Mouse (Mus musculus) stomach, embryonic 14.5 days (tissue): ENCODE measurements at regions not wholly inside any gene's neighbourhood (a gene's known extent, or its start where the extent isn't known, plus 50 kb on each side); places are given as distances from the start of the nearest gene placed in this dataset.
A peak's percentile ranks its signal among the peaks of the same experiment; 100 is the strongest.

Experiments used
- ATAC-seq: fragments of 200-750 bp; cut with Nextera tagmentation; 2 replicates; pipeline ENCODE4 v1.8.0; 2017; ENCODE audit warnings: low read depth, moderate TSS enrichment; ENCODE audit not compliant: insufficient number of reproducible peaks, insufficient read depth, low FRiP score
- H3K27ac ChIP-seq: fragments of 300-500 bp; sonication (generic); 2 replicates; pipeline ENCODE4 v1.5.1; 2014; ENCODE audit warnings: mild to moderate bottlenecking, low read length, moderate library complexity, mixed read lengths
- H3K27me3 ChIP-seq: fragments of 300-500 bp; sonication (generic); 2 replicates; pipeline ENCODE4 v1.6.1; 2014; ENCODE audit warnings: low read length, control low read depth, mixed read lengths; ENCODE audit not compliant: control insufficient read depth, insufficient read depth
- H3K36me3 ChIP-seq: fragments of 300-500 bp; sonication (generic); 2 replicates; pipeline ENCODE4 v1.6.1; 2014; ENCODE audit warnings: mild to moderate bottlenecking, control low read depth, low read length, moderate library complexity, mixed read lengths; ENCODE audit not compliant: control insufficient read depth, insufficient read depth
- H3K4me1 ChIP-seq: fragments of 300-500 bp; sonication (generic); 2 replicates; pipeline ENCODE4 v1.6.1; 2014; ENCODE audit warnings: low read length, control low read depth, mixed read lengths; ENCODE audit not compliant: control insufficient read depth, insufficient read depth
- H3K4me2 ChIP-seq: fragments of 300-500 bp; sonication (generic); replicated peaks from 2 replicates; pipeline ENCODE4 v1.6.1; 2014; ENCODE audit warnings: low read depth, low read length, control low read depth
- H3K4me3 ChIP-seq: fragments of 300-500 bp; sonication (generic); 2 replicates; pipeline ENCODE4 v1.5.1; 2014; ENCODE audit warnings: low read depth, low read length, control low read depth
- H3K9ac ChIP-seq: fragments of 300-500 bp; sonication (generic); replicated peaks from 2 replicates; pipeline ENCODE4 v1.6.1; 2014; ENCODE audit warnings: low read depth, mild to moderate bottlenecking, control low read depth, low read length, moderate library complexity, mixed read lengths
- H3K9me3 ChIP-seq: fragments of 300-500 bp; sonication (generic); 2 replicates; pipeline ENCODE4 v1.6.1; 2016; ENCODE audit warnings: low read depth, low read length, control low read depth; ENCODE audit not compliant: control insufficient read depth
- WGBS: fragments of 180-500 bp; shearing (Covaris S2); extraction: QIAGEN DNeasy Blood & Tissue Kit; methylation state at CpG from one replicate; pipeline ENCODE4 v1.1.7; 2014; 5-methylcytosine and 5-hydroxymethylcytosine counted together
- microRNA-seq: library from miRNA; unstranded; fragments of <30 nt; microRNA quantifications from one replicate; pipeline ENCODE4, GENCODE M21; 2016

DNA sequence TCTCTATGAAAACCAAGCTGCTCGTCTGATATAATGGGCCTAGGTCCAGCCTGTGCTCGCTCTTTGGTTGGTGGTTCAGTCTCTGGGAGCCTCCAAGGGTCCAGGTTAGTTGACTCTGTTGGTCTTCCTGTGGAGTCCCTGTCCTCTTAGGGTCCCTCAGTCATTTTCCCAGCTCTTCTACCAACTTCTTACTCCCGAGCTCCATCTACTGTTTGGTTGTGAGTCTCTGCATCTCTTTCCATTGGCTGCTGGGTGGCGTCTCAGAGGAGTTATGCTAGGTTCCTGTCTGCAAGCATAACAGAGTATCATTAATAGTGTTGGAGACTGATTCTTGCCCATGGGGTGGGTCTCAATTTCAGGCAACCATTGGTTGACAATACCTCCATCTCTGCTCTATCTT is 60.0 kb upstream of the Topaz1 start:
- no peak for ATAC-seq
- no peak overlapping the region for H3K9ac ChIP-seq
- no peaks in the 10 kb centered on the region for H3K36me3 ChIP-seq
- no peak overlapping the region for H3K4me2 ChIP-seq
- no peaks in the 10 kb centered on the region for H3K9me3 ChIP-seq
- no peak overlapping the region for H3K27ac ChIP-seq
- WGBS: 20% methylated on average over 4 of the region's 4 CpGs
- H3K4me1 ChIP-seq: no peaks in the 10 kb centered on the region
- H3K4me3 ChIP-seq: no peak overlapping the region
- no peaks in the 10 kb centered on the region for H3K27me3 ChIP-seq

DNA sequence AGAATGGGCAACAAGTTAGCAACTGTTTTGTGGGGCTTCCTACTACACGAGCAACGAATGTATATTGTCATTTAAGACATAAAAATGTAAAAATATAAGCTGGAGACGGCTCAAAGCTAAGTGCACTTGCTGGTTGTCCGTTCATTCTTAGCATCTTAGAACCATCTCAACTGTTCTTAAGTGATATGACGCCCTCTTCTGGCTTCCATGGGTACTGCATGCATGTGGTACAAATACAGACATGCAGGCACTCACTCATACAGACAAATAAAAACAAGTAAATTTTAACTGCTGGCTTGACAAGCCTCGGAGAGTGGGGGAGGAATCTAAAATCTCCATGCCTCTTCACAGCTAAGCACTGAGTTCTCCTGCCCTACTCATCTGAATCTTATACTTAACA is 55.3 kb upstream of the Topaz1 start:
- no peaks in the 10 kb centered on the region for H3K36me3 ChIP-seq
- H3K4me1 ChIP-seq: no peaks in the 10 kb centered on the region
- no peaks in the 10 kb centered on the region for H3K9me3 ChIP-seq
- no peaks in the 10 kb centered on the region for H3K27me3 ChIP-seq
- H3K9ac ChIP-seq: no peak overlapping the region
- H3K4me3 ChIP-seq: no peak overlapping the region
- no peak for ATAC-seq
- H3K27ac ChIP-seq: no peak overlapping the region
- 71% methylated on average over 6 of the region's 6 CpGs for WGBS
- H3K4me2 ChIP-seq: no peak overlapping the region

DNA sequence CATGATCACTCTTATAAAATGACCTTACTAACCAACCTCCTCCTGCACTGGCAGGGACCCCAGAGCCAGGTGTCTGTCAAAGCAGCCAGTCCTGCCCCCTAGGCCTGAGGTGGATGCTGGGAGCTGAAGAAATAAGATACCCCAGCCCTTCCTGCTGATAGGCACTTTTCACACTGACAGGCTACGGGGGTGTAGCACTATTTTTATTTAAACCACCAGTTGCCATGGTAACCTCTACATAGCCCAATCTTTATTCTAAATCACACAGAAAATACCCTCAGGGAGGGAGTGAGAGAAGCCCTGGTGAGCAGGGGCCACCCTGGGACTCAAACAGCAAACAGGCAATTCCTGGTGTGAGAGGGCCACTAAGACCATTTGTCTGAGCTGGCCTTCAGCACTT is 51.4 kb upstream of the Topaz1 start:
- no peaks in the 10 kb centered on the region for H3K9me3 ChIP-seq
- H3K4me3 ChIP-seq: no peak overlapping the region
- no peaks in the 10 kb centered on the region for H3K4me1 ChIP-seq
- H3K36me3 ChIP-seq: no peaks in the 10 kb centered on the region
- no peak overlapping the region for H3K4me2 ChIP-seq
- H3K9ac ChIP-seq: no peak overlapping the region
- WGBS: 19% methylated on average over 1 of the region's 1 CpGs
- H3K27me3 ChIP-seq: no peaks in the 10 kb centered on the region
- H3K27ac ChIP-seq: no peak overlapping the region
- no peak for ATAC-seq

Small RNA genes in the stretch of these regions (microRNA-seq; reads per million reads assigned to microRNA genes)
- 107 reads per million, percentile 49 among the genes with 10 or more reads in this experiment for gene Mir138-1
